ENCODE assay signal across 7 mouse cellular contexts in genomic region chr17:44735223-44735990, GRCm38 (mm10). TPM values are rescaled to one million over a fixed set of nuclear protein-coding genes. Genes with fewer than 3 reads are reported as not detected.
DNase-seq lines count a peak whose midpoint lies in the region; TF ChIP-seq lines count a peak whose summit lies in the region.

No protein-coding gene starts in this region.

- H3K9me3 ChIP-seq in ES-E14 (ENCODE audit: control insufficient read depth, insufficient read depth, low read depth, low read length) = no peaks in the 10 kb centered on the region
- H3K9me3 ChIP-seq in forebrain, embryonic 10.5 days = no peaks in the 10 kb centered on the region
- no peaks in the 10 kb centered on the region for H3K9me3 ChIP-seq in megakaryocyte, embryonic 14.5 days

- no peaks in the 10 kb centered on the region for H3K36me3 ChIP-seq in ES-E14 (ENCODE audit: control insufficient read depth, insufficient read depth, low read length, poor library complexity, severe bottlenecking)
- no peaks in the 10 kb centered on the region for H3K36me3 ChIP-seq in forebrain, embryonic 10.5 days (replicated peaks)
- no peaks in the 10 kb centered on the region for H3K36me3 ChIP-seq in megakaryocyte, embryonic 14.5 days (replicated peaks; ENCODE audit: low read length)

- no peak overlapping the region for H3K27ac ChIP-seq in ES-E14 (ENCODE audit: insufficient read depth, low read depth, low read length, poor library complexity, severe bottlenecking)
- H3K27ac ChIP-seq in forebrain, embryonic 10.5 days = peak overlapping the region; percentile 81

- H3K4me3 ChIP-seq in ES-E14 (ENCODE audit: insufficient read depth in 1 of 2, low read depth in 1 of 2, low read length in 2 of 2, poor library complexity in 1 of 2, severe bottlenecking in 1 of 2) = peak overlapping the region; percentile 65 to 73
- peak overlapping the region; percentile 72 for H3K4me3 ChIP-seq in forebrain, embryonic 10.5 days
- peak overlapping the region; percentile 96 for H3K4me3 ChIP-seq in megakaryocyte, embryonic 14.5 days (replicated peaks)

- peak; percentile 71 for DNase-seq in CD4-positive, CD25-positive, alpha-beta regulatory T cell, adult 2 months (ENCODE audit: low read depth, low spot score)
- DNase-seq in ES-E14 (ENCODE audit: low read depth, low spot score) = peak; percentile 16
- DNase-seq in forebrain, embryonic 10.5 days (ENCODE audit: extremely low spot score, low spot score) = peak; percentile 53
- DNase-seq in heart, postnatal 4 days = peak; percentile 43
- peak; percentile 28 to 64 for DNase-seq in layer of hippocampus, postnatal 36 days
- DNase-seq in right cerebral cortex, postnatal 36 days (ENCODE audit: low spot score in 2 of 2) = peak; percentile 20 to 34

- under 1% methylated on average over 62 of the region's 64 CpGs for WGBS in forebrain, embryonic 10.5 days

- no peaks in the 10 kb centered on the region for H3K4me1 ChIP-seq in ES-E14 (ENCODE audit: control insufficient read depth in 2 of 2, insufficient read depth in 2 of 2, low read length in 2 of 2, poor library complexity in 1 of 2)
- peaks cover 46% of the 10 kb centered on the region for H3K4me1 ChIP-seq in forebrain, embryonic 10.5 days
- peaks cover 39% of the 10 kb centered on the region for H3K4me1 ChIP-seq in megakaryocyte, embryonic 14.5 days

- H3K9ac ChIP-seq in ES-E14 (ENCODE audit: insufficient read depth, low read depth, low read length, poor library complexity, severe bottlenecking) = peak overlapping the region; percentile 45; the same call in 1 of the 2 replicates

- in situ Hi-C loops in ES-E14 (cut with MboI; ENCODE audit: low sequenced_read_pairs in 2 of 2, unreplicated experiment in 2 of 2) = loop anchor here in 1 of 2 experiments (25.0 kb wide), 1 partner anchor 473 kb away; no protein-coding TSS in a partner anchor

- peaks cover 100% of the 10 kb centered on the region for H3K27me3 ChIP-seq in forebrain, embryonic 10.5 days (ENCODE audit: poor library complexity, severe bottlenecking)
- peaks cover 56% of the 10 kb centered on the region for H3K27me3 ChIP-seq in megakaryocyte, embryonic 14.5 days (replicated peaks)

TF ChIP-seq in ES-E14, 5 proteins besides CTCF, POLR2A, EP300 and RAD21:
- TF ChIP-seq MAFK (IDR thresholded peaks at IDR 0.05; ENCODE audit: insufficient read depth, low read depth, low read length) (no peak), ZNF384 (IDR thresholded peaks at IDR 0.05; ENCODE audit: low read depth, low read length) (no peak), ZC3H11A (IDR thresholded peaks at IDR 0.05; ENCODE audit: borderline replicate concordance, low read depth, low read length) (no peak), CHD2 (IDR thresholded peaks at IDR 0.05; ENCODE audit: low read depth, low read length) (no peak), HCFC1 (IDR thresholded peaks at IDR 0.05; ENCODE audit: borderline replicate concordance, insufficient read depth, low read length) (no peak)
TF ChIP-seq in ES-E14: peak in this region for 0.

RNA-seq across cellular contexts. Expression of gene Supt3, which starts 41.5 kb away (rescaled TPM):
- total RNA-seq in ES-E14 (2012; rRNA removed) = 3.9 and 4.9 TPM in 2 replicates
- 20.0 and 21.4 TPM in 2 replicates for polyA plus RNA-seq in forebrain, embryonic 10.5 days (2016; fragmentation: Nextera tagmentation; extraction: Ambion mirVana)
- total RNA-seq in heart, postnatal 4 days (2021) = 10 to 100 TPM; 17.6 to 19.2 TPM
- 10 to 100 TPM; 15.9 to 17.2 TPM for total RNA-seq in layer of hippocampus, postnatal 36 days (2021)
- 11.1 and 11.4 TPM in 2 replicates for polyA plus RNA-seq in megakaryocyte, embryonic 14.5 days (2012; ENCODE audit: insufficient read depth, low replicate concordance)

Comparison
In these comparisons a context has a peak if more than half of its experiments do, and no peak if none do; other contexts are left out.
1. DNase-seq: peak in every context shown above with its lines; median percentile 71 in CD4-positive, CD25-positive, alpha-beta regulatory T cell, adult 2 months; 53 in forebrain, embryonic 10.5 days; 46 in layer of hippocampus, postnatal 36 days; 43 in heart, postnatal 4 days; 27 in right cerebral cortex, postnatal 36 days; 16 in ES-E14.